Mouse (Mus musculus) G1E (cell line): ENCODE data around the gene Mt4.

Experiments used
- CTCF ChIP-seq: IDR thresholded peaks from 2 replicates; pipeline ENCODE4 v1.5.1; 2012; ENCODE audit warnings: low read depth, low read length, inconsistent platforms, mixed read lengths
- GATA1 ChIP-seq: IDR thresholded peaks from 2 replicates; pipeline ENCODE4 v1.6.1; 2012; ENCODE audit warnings: borderline replicate concordance, low read length, inconsistent platforms, mixed read lengths
- GATA2 ChIP-seq: IDR thresholded peaks from 2 replicates; pipeline ENCODE4 v1.6.1; 2012; ENCODE audit warnings: low read depth, low read length, inconsistent platforms, borderline replicate concordance
- POLR2AphosphoS5 ChIP-seq: IDR thresholded peaks from 2 replicates; pipeline ENCODE4 v1.6.1; 2012; ENCODE audit warnings: low read depth, low read length, inconsistent platforms; ENCODE audit not compliant: insufficient replicate concordance
- TAL1 ChIP-seq: conservative IDR thresholded peaks from 2 replicates; pipeline ENCODE4 v1.6.1; 2012; ENCODE audit warnings: low read depth, low read length, inconsistent platforms, mixed read lengths

DNA sequence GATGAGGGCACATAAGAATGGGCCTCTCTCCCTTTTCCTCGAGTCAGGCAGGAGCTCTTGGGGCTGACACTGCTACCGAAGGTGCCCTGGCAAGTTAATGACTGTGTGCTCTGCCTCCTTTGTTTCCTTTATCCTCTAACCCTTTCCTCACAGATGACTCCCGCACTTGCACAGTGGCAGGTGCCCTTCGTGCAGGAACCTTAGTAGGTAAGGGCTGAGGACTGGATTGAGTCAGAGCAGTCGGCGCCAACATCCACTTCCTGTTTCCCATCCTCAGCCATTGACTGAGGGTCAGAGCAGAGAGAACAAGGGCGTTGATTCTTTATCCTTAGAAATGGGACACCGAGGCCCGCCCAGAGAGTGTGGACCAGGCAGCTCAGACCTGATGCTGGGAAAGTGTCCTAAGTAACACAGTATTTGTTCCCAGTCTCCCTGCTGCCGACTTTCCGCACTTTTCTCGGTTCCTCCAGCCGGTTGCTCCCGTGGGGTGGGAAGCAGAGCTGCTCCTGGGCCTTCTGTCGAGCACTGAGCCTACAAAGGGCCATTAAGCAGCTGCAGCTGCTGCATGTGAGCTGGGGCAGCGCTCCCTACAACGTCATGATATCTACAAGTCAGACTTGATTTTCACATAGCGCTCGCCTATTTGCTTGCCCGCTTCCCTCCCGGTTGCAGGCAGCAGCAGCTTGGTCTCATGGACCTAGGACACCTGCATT lies 50.4 kb downstream of the Mt4 start:
- TF ChIP-seq GATA1 (no peak), CTCF (no peak), POLR2AphosphoS5 (no peak), TAL1 (no peak), GATA2 (no peak)
